Mouse (Mus musculus) heart, embryonic 11.5 days (tissue): ENCODE measurements around the gene Theg. TPM values are rescaled to one million over a fixed set of nuclear protein-coding genes. Genes with fewer than 3 reads are reported as not detected.

ENCODE experiments used
- ATAC-seq: fragments of 200-750 bp; cut with Nextera tagmentation; replicated peaks from 2 replicates; pipeline ENCODE4 v1.8.0; 2017; ENCODE audit warnings: moderate library complexity; ENCODE audit not compliant: insufficient number of reproducible peaks, low FRiP score, low TSS enrichment
- H3K27ac ChIP-seq: fragments of 300-500 bp; sonication (generic); 2 replicates; pipeline ENCODE4 v1.5.1; 2014; ENCODE audit warnings: mild to moderate bottlenecking, low read depth, low read length
- H3K27me3 ChIP-seq: fragments of 300-500 bp; sonication (generic); 2 replicates; pipeline ENCODE4 v1.6.1; 2014; ENCODE audit warnings: mild to moderate bottlenecking, low read length, mixed read lengths; ENCODE audit not compliant: control insufficient read depth, insufficient read depth
- H3K36me3 ChIP-seq: fragments of 300-500 bp; sonication (generic); 2 replicates; pipeline ENCODE4 v1.6.1; 2014; ENCODE audit warnings: mild to moderate bottlenecking, low read length, moderate library complexity, mixed read lengths; ENCODE audit not compliant: control insufficient read depth, insufficient read depth
- H3K4me1 ChIP-seq: fragments of 300-500 bp; sonication (generic); 2 replicates; pipeline ENCODE4 v1.6.1; 2014; ENCODE audit warnings: low read length; ENCODE audit not compliant: control insufficient read depth, insufficient read depth
- H3K4me2 ChIP-seq: fragments of 300-500 bp; sonication (generic); 2 replicates; pipeline ENCODE4 v1.6.1; 2014; ENCODE audit warnings: mild to moderate bottlenecking, moderate library complexity
- H3K4me3 ChIP-seq: fragments of 300-500 bp; sonication (generic); 2 replicates; pipeline ENCODE4 v1.5.1; 2014; ENCODE audit warnings: low read depth, low read length
- H3K9ac ChIP-seq: fragments of 300-500 bp; sonication (generic); 2 replicates; pipeline ENCODE4 v1.6.1; 2014; ENCODE audit warnings: mild to moderate bottlenecking, low read depth, low read length, moderate library complexity
- H3K9me3 ChIP-seq: fragments of 300-500 bp; sonication (generic); replicated peaks from 2 replicates; pipeline ENCODE4 v1.6.1; 2016; ENCODE audit warnings: low read length; ENCODE audit not compliant: control insufficient read depth
- WGBS: fragments of 180-500 bp; shearing (Covaris S2); extraction: QIAGEN DNeasy Blood & Tissue Kit; methylation state at CpG from one replicate; pipeline ENCODE4 v1.1.7; 2014; ENCODE audit not compliant: insufficient replicate concordance; 5-methylcytosine and 5-hydroxymethylcytosine counted together
- microRNA-seq: library from miRNA; unstranded; fragments of <30 nt; microRNA quantifications from one replicate; pipeline ENCODE4, GENCODE M21; 2016; ENCODE audit warnings: borderline number of aligned reads
- polyA plus RNA-seq: library from polyadenylated mRNA; unstranded; fragments of >200 nt; fragmentation: Nextera tagmentation; extraction: Ambion mirVana; gene quantifications from 2 replicates; pipeline ENCODE4 v1.2.1, GENCODE M21; 2014

Gene Theg
- polyA plus RNA-seq, 1 experiment from 2014 or later = not detected

DNA sequence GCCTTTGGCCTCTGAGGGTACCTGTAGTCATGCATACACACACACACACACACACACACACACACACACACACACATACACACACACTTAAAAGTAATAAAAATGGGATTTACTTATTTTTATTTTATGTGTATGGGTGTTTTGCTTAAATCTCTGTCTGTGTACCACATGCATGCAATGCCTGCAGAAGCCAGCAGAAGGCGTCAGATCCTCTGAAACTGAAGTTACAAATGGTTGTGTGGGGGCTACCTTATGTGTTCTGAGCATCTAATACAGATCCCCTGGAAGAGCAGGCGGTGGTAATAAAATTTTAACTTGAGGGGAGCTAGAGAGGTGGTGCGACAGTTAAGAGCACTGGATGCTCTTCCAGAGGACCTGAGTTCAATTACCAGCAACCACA, 59.0 kb downstream of the Theg start:
- no peaks in the 10 kb centered on the region for H3K9me3 ChIP-seq
- no peak overlapping the region for H3K27ac ChIP-seq
- peaks cover 4% of the 10 kb centered on the region; the same call in 1 of the 2 replicates for H3K27me3 ChIP-seq
- ATAC-seq = no peak
- no peak overlapping the region for H3K9ac ChIP-seq
- H3K36me3 ChIP-seq = peaks cover 3% of the 10 kb centered on the region; the same call in 1 of the 2 replicates
- 76% methylated on average over 3 of the region's 3 CpGs for WGBS
- no peak overlapping the region for H3K4me2 ChIP-seq
- no peak overlapping the region for H3K4me3 ChIP-seq
- 0 out of 2 replicates have a peak, but pooled peaks cover 4% of the 10 kb centered on the region for H3K4me1 ChIP-seq

DNA sequence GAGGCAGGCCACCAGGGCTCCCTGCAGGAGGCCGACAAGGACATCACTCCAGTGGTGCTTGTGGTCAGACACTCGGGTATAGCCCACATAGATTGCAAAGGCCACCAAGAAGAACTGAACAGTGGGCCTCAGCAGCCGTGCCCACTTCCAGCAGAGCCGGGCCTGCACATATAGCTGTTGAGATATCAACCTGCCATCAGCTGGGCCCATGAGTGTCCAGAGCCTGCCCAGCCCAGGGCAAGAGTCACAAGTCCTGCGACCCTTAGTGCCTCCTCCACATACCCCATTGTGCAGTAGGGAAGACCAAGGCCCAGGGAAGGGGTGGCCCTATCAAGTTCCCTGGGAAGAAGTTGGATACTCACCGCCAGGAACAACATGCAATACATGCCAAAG, 59.7 kb downstream of the Theg start:
- Histone ChIP-seq H3K9me3 (no peaks in the 10 kb centered on the region), H3K9ac (no peak overlapping the region), H3K27ac (no peak overlapping the region), H3K27me3 (0 out of 2 replicates have a peak, but pooled peaks cover under 1% of the 10 kb centered on the region), H3K4me1 (no peaks in the 10 kb centered on the region), H3K36me3 (peaks cover 3% of the 10 kb centered on the region; the same call in 1 of the 2 replicates), H3K4me3 (no peak overlapping the region), H3K4me2 (no peak overlapping the region)
- no peak; the same call in 1 of the 2 replicates for ATAC-seq
- WGBS = 83% methylated on average over 6 of the region's 6 CpGs

GRCm38 (mm10) chr10:79526661-79527452, 60.3 kb downstream of the Theg start:
- 80% methylated on average over 12 of the region's 12 CpGs for WGBS

More at GRCm38 (mm10) chr10:79526661-79527452, 60.3 kb downstream of the Theg start:
- Histone ChIP-seq H3K9ac (no peak overlapping the region), H3K4me1 (no peaks in the 10 kb centered on the region), H3K4me3 (no peak overlapping the region), H3K27me3 (no peaks in the 10 kb centered on the region), H3K27ac (no peak overlapping the region), H3K36me3 (peaks cover 3% of the 10 kb centered on the region; the same call in 1 of the 2 replicates), H3K9me3 (no peaks in the 10 kb centered on the region), H3K4me2 (no peak overlapping the region)
- no peak for ATAC-seq

Small RNA genes lying within 50 kb of the gene (microRNA-seq; reads per million reads assigned to microRNA genes)
- not detected for gene Mir6909

Other genes with a start within 250 kb of the Theg start
- not detected in 2 replicates for gene Vmn2r82, start 230.8 kb downstream of the Theg start, polyA plus RNA-seq
- gene Vmn2r83, start 118.6 kb downstream of the Theg start, polyA plus RNA-seq = not detected in 2 replicates
- 14.2 and 15.6 TPM in 2 replicates for gene Plpp2, start 53.5 kb downstream of the Theg start, polyA plus RNA-seq
- gene Mier2, start 32.1 kb downstream of the Theg start, polyA plus RNA-seq = 26.5 and 29.3 TPM in 2 replicates
- gene C2cd4c, start 26.7 kb upstream of the Theg start, polyA plus RNA-seq = not detected in 2 replicates
- 1.3 and 2.6 TPM in 2 replicates for gene Shc2, start 50.6 kb upstream of the Theg start, polyA plus RNA-seq
- not detected in 2 replicates for gene Odf3l2, start 58.4 kb upstream of the Theg start, polyA plus RNA-seq
- gene Madcam1, start 77.2 kb upstream of the Theg start, polyA plus RNA-seq = 1.1 and 1.5 TPM in 2 replicates
- gene Tpgs1, start 82.0 kb upstream of the Theg start, polyA plus RNA-seq = 47.4 and 48.6 TPM in 2 replicates
- gene Cdc34, start 94.9 kb upstream of the Theg start, polyA plus RNA-seq = 159 and 164 TPM in 2 replicates
- 0.40 and 1.0 TPM in 2 replicates for gene Gzmm, start 101.7 kb upstream of the Theg start, polyA plus RNA-seq
- gene Bsg, start 117.2 kb upstream of the Theg start, polyA plus RNA-seq = 1,233 and 1,252 TPM in 2 replicates
- gene Hcn2, start 129.3 kb upstream of the Theg start, polyA plus RNA-seq = 0.13 and 0.14 TPM in 2 replicates
- 22.7 and 23.6 TPM in 2 replicates for gene Polrmt, start 159.2 kb upstream of the Theg start, polyA plus RNA-seq
- gene Fgf22, start 167.7 kb upstream of the Theg start, polyA plus RNA-seq = 0.26 TPM in 1 of 2 replicates, not detected in the other
- gene Rnf126, start 179.6 kb upstream of the Theg start, polyA plus RNA-seq = 63.1 and 69.0 TPM in 2 replicates
- 11.4 TPM in 2 replicates for gene Fstl3, start 189.9 kb upstream of the Theg start, polyA plus RNA-seq
- not detected in 2 replicates for gene Prss57, start 203.6 kb upstream of the Theg start, polyA plus RNA-seq
- 66.6 and 70.1 TPM in 2 replicates for gene Palm, start 206.2 kb upstream of the Theg start, polyA plus RNA-seq
- gene Misp, start 233.7 kb upstream of the Theg start, polyA plus RNA-seq = 0.63 and 0.89 TPM in 2 replicates